Mouse (Mus musculus): ENCODE data around the gene Atg5. TPM values are rescaled to one million over a fixed set of nuclear protein-coding genes. Genes with fewer than 3 reads are reported as not detected.

Atg5 gene
- polyA plus RNA-seq, 1 experiment from 2014 or later: 24.8 TPM

- Histone ChIP-seq H3K4me2 (no peak overlapping the region), H3K4me3 (no peak overlapping the region), H3K36me3 (no peaks in the 10 kb centered on the region), H3K4me1 (replicated peaks) (peaks cover 21% of the 10 kb centered on the region), H3K27me3 (replicated peaks) (no peaks in the 10 kb centered on the region), H3K9me3 (replicated peaks) (no peaks in the 10 kb centered on the region), H3K9ac (no peak overlapping the region), H3K27ac (ENCODE audit: poor library complexity, severe bottlenecking) (no peak overlapping the region)
- 44% methylated on average over 10 of the region's 10 CpGs for WGBS
- ATAC-seq (ENCODE audit: insufficient number of reproducible peaks, low FRiP score): no peak
Measured at GRCm38 (mm10) chr10:44354393-44354792, 86.2 kb downstream of the Atg5 start.

- Histone ChIP-seq H3K27ac (ENCODE audit: poor library complexity, severe bottlenecking) (no peak overlapping the region), H3K9me3 (replicated peaks) (no peaks in the 10 kb centered on the region), H3K4me3 (no peak overlapping the region), H3K9ac (no peak overlapping the region), H3K27me3 (replicated peaks) (no peaks in the 10 kb centered on the region), H3K4me2 (no peak overlapping the region), H3K4me1 (replicated peaks) (peaks cover 24% of the 10 kb centered on the region), H3K36me3 (no peaks in the 10 kb centered on the region)
- ATAC-seq (ENCODE audit: insufficient number of reproducible peaks, low FRiP score): no peak
- WGBS: 75% methylated on average over 7 of the region's 7 CpGs
Measured at GRCm38 (mm10) chr10:44355216-44355615, 87.1 kb downstream of the Atg5 start.

GRCm38 (mm10) chr10:44356625-44357024 lies 88.5 kb downstream of the Atg5 start:
- 93% methylated on average over 5 of the region's 5 CpGs for WGBS
- Histone ChIP-seq H3K4me2 (no peak overlapping the region), H3K9ac (no peak overlapping the region), H3K27ac (ENCODE audit: poor library complexity, severe bottlenecking) (no peak overlapping the region), H3K4me1 (replicated peaks) (peaks cover 27% of the 10 kb centered on the region), H3K4me3 (no peak overlapping the region), H3K27me3 (replicated peaks) (no peaks in the 10 kb centered on the region), H3K36me3 (no peaks in the 10 kb centered on the region), H3K9me3 (replicated peaks) (no peaks in the 10 kb centered on the region)
- ATAC-seq (ENCODE audit: insufficient number of reproducible peaks, low FRiP score): no peak

- no peaks in the 10 kb centered on the region for H3K27me3 ChIP-seq (replicated peaks)
- no peaks in the 10 kb centered on the region for H3K36me3 ChIP-seq
- no peak overlapping the region for H3K27ac ChIP-seq (ENCODE audit: poor library complexity, severe bottlenecking)
- H3K4me1 ChIP-seq (replicated peaks): peaks cover 28% of the 10 kb centered on the region
- no peak overlapping the region for H3K9ac ChIP-seq
- no peaks in the 10 kb centered on the region for H3K9me3 ChIP-seq (replicated peaks)
- H3K4me3 ChIP-seq: no peak overlapping the region
- ATAC-seq (ENCODE audit: insufficient number of reproducible peaks, low FRiP score): no peak
- 19% methylated on average over 13 of the region's 13 CpGs for WGBS
- peak overlapping the region; percentile 50 for H3K4me2 ChIP-seq
Measured at GRCm38 (mm10) chr10:44357316-44357715, 89.2 kb downstream of the Atg5 start.

GRCm38 (mm10) chr10:44358816-44359215 lies 90.7 kb downstream of the Atg5 start:
- Histone ChIP-seq H3K4me2 (no peak overlapping the region), H3K4me3 (no peak overlapping the region), H3K36me3 (no peaks in the 10 kb centered on the region), H3K4me1 (replicated peaks) (peaks cover 21% of the 10 kb centered on the region), H3K9me3 (replicated peaks) (no peaks in the 10 kb centered on the region), H3K27ac (ENCODE audit: poor library complexity, severe bottlenecking) (no peak overlapping the region), H3K27me3 (replicated peaks) (no peaks in the 10 kb centered on the region), H3K9ac (no peak overlapping the region)
- no peak for ATAC-seq (ENCODE audit: insufficient number of reproducible peaks, low FRiP score)
- 77% methylated on average over 6 of the region's 6 CpGs for WGBS

GRCm38 (mm10) chr10:44360632-44361031 lies 92.5 kb downstream of the Atg5 start:
- Histone ChIP-seq H3K36me3 (no peaks in the 10 kb centered on the region), H3K9ac (no peak overlapping the region), H3K27ac (ENCODE audit: poor library complexity, severe bottlenecking) (no peak overlapping the region), H3K4me3 (no peak overlapping the region), H3K27me3 (replicated peaks) (no peaks in the 10 kb centered on the region), H3K9me3 (replicated peaks) (no peaks in the 10 kb centered on the region), H3K4me2 (no peak overlapping the region), H3K4me1 (replicated peaks) (peaks cover 19% of the 10 kb centered on the region)
- no peak for ATAC-seq (ENCODE audit: insufficient number of reproducible peaks, low FRiP score)
- 76% methylated on average over 11 of the region's 11 CpGs for WGBS

- H3K4me3 ChIP-seq: no peak overlapping the region
- H3K27me3 ChIP-seq (replicated peaks): no peaks in the 10 kb centered on the region
- peaks cover 15% of the 10 kb centered on the region for H3K4me1 ChIP-seq (replicated peaks)
- no peak overlapping the region for H3K4me2 ChIP-seq
- H3K36me3 ChIP-seq: no peaks in the 10 kb centered on the region
- H3K9ac ChIP-seq: no peak overlapping the region
- 86% methylated on average over 5 of the region's 5 CpGs for WGBS
- no peak for ATAC-seq (ENCODE audit: insufficient number of reproducible peaks, low FRiP score)
- H3K9me3 ChIP-seq (replicated peaks): no peaks in the 10 kb centered on the region
- no peak overlapping the region for H3K27ac ChIP-seq (ENCODE audit: poor library complexity, severe bottlenecking)
Measured at GRCm38 (mm10) chr10:44362435-44362834, 94.3 kb downstream of the Atg5 start.

GRCm38 (mm10) chr10:44362846-44363245 lies 94.7 kb downstream of the Atg5 start:
- Histone ChIP-seq H3K27me3 (replicated peaks) (no peaks in the 10 kb centered on the region), H3K36me3 (no peaks in the 10 kb centered on the region), H3K27ac (ENCODE audit: poor library complexity, severe bottlenecking) (no peak overlapping the region), H3K4me1 (replicated peaks) (peaks cover 13% of the 10 kb centered on the region; the same call in 1 of the 2 replicates), H3K9me3 (replicated peaks) (no peaks in the 10 kb centered on the region), H3K4me3 (no peak overlapping the region), H3K4me2 (no peak overlapping the region), H3K9ac (no peak overlapping the region)
- no peak for ATAC-seq (ENCODE audit: insufficient number of reproducible peaks, low FRiP score)
- 77% methylated on average over 9 of the region's 9 CpGs for WGBS

- 82% methylated on average over 2 of the region's 2 CpGs for WGBS
- Histone ChIP-seq H3K27me3 (replicated peaks) (no peaks in the 10 kb centered on the region), H3K4me2 (no peak overlapping the region), H3K4me1 (replicated peaks) (0 out of 2 replicates have a peak, but pooled peaks cover 7% of the 10 kb centered on the region), H3K4me3 (no peak overlapping the region), H3K36me3 (no peaks in the 10 kb centered on the region), H3K27ac (ENCODE audit: poor library complexity, severe bottlenecking) (no peak overlapping the region), H3K9me3 (replicated peaks) (no peaks in the 10 kb centered on the region), H3K9ac (no peak overlapping the region)
- ATAC-seq (ENCODE audit: insufficient number of reproducible peaks, low FRiP score): no peak
Measured at GRCm38 (mm10) chr10:44366186-44366585, 98.0 kb downstream of the Atg5 start.

GRCm38 (mm10) chr10:44367043-44367442 lies 98.9 kb downstream of the Atg5 start:
- Histone ChIP-seq H3K9ac (no peak overlapping the region), H3K27ac (ENCODE audit: poor library complexity, severe bottlenecking) (no peak overlapping the region), H3K9me3 (replicated peaks) (no peaks in the 10 kb centered on the region), H3K4me3 (no peak overlapping the region), H3K36me3 (no peaks in the 10 kb centered on the region), H3K27me3 (replicated peaks) (no peaks in the 10 kb centered on the region), H3K4me1 (replicated peaks) (0 out of 2 replicates have a peak, but pooled peaks cover 3% of the 10 kb centered on the region), H3K4me2 (no peak overlapping the region)
- 74% methylated on average over 12 of the region's 12 CpGs for WGBS
- ATAC-seq (ENCODE audit: insufficient number of reproducible peaks, low FRiP score): no peak

- WGBS: 60% methylated on average over 12 of the region's 13 CpGs
- H3K27me3 ChIP-seq (replicated peaks): no peaks in the 10 kb centered on the region
- ATAC-seq (ENCODE audit: insufficient number of reproducible peaks, low FRiP score): no peak
- H3K4me2 ChIP-seq: no peak overlapping the region
- no peaks in the 10 kb centered on the region for H3K9me3 ChIP-seq (replicated peaks)
- H3K4me1 ChIP-seq (replicated peaks): 0 out of 2 replicates have a peak, but pooled peaks cover 3% of the 10 kb centered on the region
- no peak overlapping the region for H3K4me3 ChIP-seq
- no peak overlapping the region for H3K9ac ChIP-seq
- no peak overlapping the region for H3K27ac ChIP-seq (ENCODE audit: poor library complexity, severe bottlenecking)
- H3K36me3 ChIP-seq: no peaks in the 10 kb centered on the region
Measured at GRCm38 (mm10) chr10:44368596-44368995, 100.4 kb downstream of the Atg5 start.

- Histone ChIP-seq H3K4me1 (replicated peaks) (no peaks in the 10 kb centered on the region), H3K9ac (no peak overlapping the region), H3K27me3 (replicated peaks) (no peaks in the 10 kb centered on the region), H3K36me3 (no peaks in the 10 kb centered on the region), H3K4me3 (no peak overlapping the region), H3K4me2 (no peak overlapping the region), H3K27ac (ENCODE audit: poor library complexity, severe bottlenecking) (no peak overlapping the region), H3K9me3 (replicated peaks) (no peaks in the 10 kb centered on the region)
- no peak for ATAC-seq (ENCODE audit: insufficient number of reproducible peaks, low FRiP score)
- WGBS: 64% methylated on average over 6 of the region's 6 CpGs
Measured at GRCm38 (mm10) chr10:44370666-44371065, 102.5 kb downstream of the Atg5 start.
